Mouse (Mus musculus): ENCODE measurements around the gene Nono. TPM values are rescaled to one million over a fixed set of nuclear protein-coding genes. Genes with fewer than 3 reads are reported as not detected.

The Nono gene
- polyA plus RNA-seq, 1 experiment from 2014 or later: 61.7 TPM

- Histone ChIP-seq H3K27ac (ENCODE audit: low read depth) (no peak overlapping the region), H3K9ac (replicated peaks) (no peak overlapping the region), H3K27me3 (ENCODE audit: insufficient read depth, low read length) (peaks cover 14% of the 10 kb centered on the region; the same call in 1 of the 2 replicates), H3K4me3 (ENCODE audit: low read depth, low read length) (no peak overlapping the region), H3K9me3 (ENCODE audit: low read length) (no peaks in the 10 kb centered on the region), H3K4me2 (ENCODE audit: low read depth, low read length) (no peak overlapping the region), H3K36me3 (replicated peaks; ENCODE audit: insufficient read depth, low read length) (no peaks in the 10 kb centered on the region), H3K4me1 (ENCODE audit: insufficient read depth) (no peaks in the 10 kb centered on the region)
- TF ChIP-seq CTCF (IDR thresholded peaks at IDR 0.05; ENCODE audit: low read depth): no peak
- no peak for TF ChIP-seq EP300 (IDR thresholded peaks at IDR 0.05; ENCODE audit: low read depth)
- DNase-seq: no peak
- no peak for ATAC-seq
- WGBS (ENCODE audit: insufficient replicate concordance): 70% methylated on average over 5 of the region's 5 CpGs
Measured at GRCm38 (mm10) chrX:101388866-101389537, 40.1 kb upstream of the Nono start.

DNA sequence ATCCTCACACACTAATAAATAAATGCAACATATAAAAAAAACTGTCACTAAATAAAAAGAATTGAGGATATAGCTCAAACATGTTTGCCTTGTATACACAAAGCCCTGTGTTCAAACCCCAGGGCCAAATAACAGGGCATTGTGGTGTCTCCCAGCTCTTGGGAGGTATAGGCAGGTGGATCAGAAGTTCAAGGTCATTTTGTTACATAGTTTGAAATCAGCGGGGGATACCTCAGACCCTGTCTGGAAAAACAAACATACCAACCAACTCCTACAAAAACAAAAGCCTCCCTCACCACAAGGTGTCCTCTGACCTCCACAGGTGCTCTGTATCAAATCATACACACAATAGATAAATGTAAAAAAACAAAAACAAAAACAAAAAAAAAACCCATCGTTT, 34.8 kb upstream of the Nono start:
- Histone ChIP-seq H3K9me3 (ENCODE audit: low read length) (no peaks in the 10 kb centered on the region), H3K9ac (replicated peaks) (no peak overlapping the region), H3K4me2 (ENCODE audit: low read depth, low read length) (no peak overlapping the region), H3K36me3 (replicated peaks; ENCODE audit: insufficient read depth, low read length) (no peaks in the 10 kb centered on the region), H3K4me1 (ENCODE audit: insufficient read depth) (no peaks in the 10 kb centered on the region), H3K27me3 (ENCODE audit: insufficient read depth, low read length) (0 out of 2 replicates have a peak, but pooled peaks cover 4% of the 10 kb centered on the region), H3K4me3 (ENCODE audit: low read depth, low read length) (no peak overlapping the region), H3K27ac (ENCODE audit: low read depth) (no peak overlapping the region)
- DNase-seq: no peak
- no peak for TF ChIP-seq CTCF (IDR thresholded peaks at IDR 0.05; ENCODE audit: low read depth)
- no peak for TF ChIP-seq EP300 (IDR thresholded peaks at IDR 0.05; ENCODE audit: low read depth)
- WGBS (ENCODE audit: insufficient replicate concordance): 51% methylated on average over 2 of the region's 2 CpGs
- ATAC-seq: no peak

- 45% methylated on average over 11 of the region's 11 CpGs for WGBS (ENCODE audit: insufficient replicate concordance)
- 0 out of 2 replicates have a peak, but pooled peaks cover 4% of the 10 kb centered on the region for H3K27me3 ChIP-seq (ENCODE audit: insufficient read depth, low read length)
Measured at GRCm38 (mm10) chrX:101396459-101396858, 32.7 kb upstream of the Nono start.

GRCm38 (mm10) chrX:101418946-101419724, 10.0 kb upstream of the Nono start:
- Histone ChIP-seq H3K9me3 (ENCODE audit: low read length) (no peaks in the 10 kb centered on the region), H3K4me1 (ENCODE audit: insufficient read depth) (no peaks in the 10 kb centered on the region; the same call in 1 of the 2 replicates), H3K27me3 (ENCODE audit: insufficient read depth, low read length) (no peaks in the 10 kb centered on the region), H3K27ac (ENCODE audit: low read depth) (peak overlapping the region; percentile 31), H3K4me3 (ENCODE audit: low read depth, low read length) (peak overlapping the region; percentile 50), H3K4me2 (ENCODE audit: low read depth, low read length) (peak overlapping the region; percentile 77), H3K36me3 (replicated peaks; ENCODE audit: insufficient read depth, low read length) (no peaks in the 10 kb centered on the region), H3K9ac (replicated peaks) (peak overlapping the region; percentile 56)
- 24% methylated on average over 31 of the region's 36 CpGs for WGBS (ENCODE audit: insufficient replicate concordance)
- TF ChIP-seq EP300 (IDR thresholded peaks at IDR 0.05; ENCODE audit: low read depth) (no peak), CTCF (IDR thresholded peaks at IDR 0.05; ENCODE audit: low read depth) (peak; percentile 57)
- DNase-seq (peak; percentile 74), ATAC-seq (peak; percentile 46; the same call in 1 of the 2 replicates)

More at GRCm38 (mm10) chrX:101396459-101396858, 32.7 kb upstream of the Nono start:
- no peaks in the 10 kb centered on the region for H3K4me1 ChIP-seq (ENCODE audit: insufficient read depth)
- H3K9ac ChIP-seq (replicated peaks): no peak overlapping the region
- no peaks in the 10 kb centered on the region for H3K36me3 ChIP-seq (replicated peaks; ENCODE audit: insufficient read depth, low read length)
- H3K4me2 ChIP-seq (ENCODE audit: low read depth, low read length): no peak overlapping the region
- ATAC-seq (no peak), DNase-seq (no peak)
- H3K9me3 ChIP-seq (ENCODE audit: low read length): no peaks in the 10 kb centered on the region
- no peak overlapping the region for H3K4me3 ChIP-seq (ENCODE audit: low read depth, low read length)
- no peak for TF ChIP-seq EP300 (IDR thresholded peaks at IDR 0.05; ENCODE audit: low read depth)
- TF ChIP-seq CTCF (IDR thresholded peaks at IDR 0.05; ENCODE audit: low read depth): no peak
- no peak overlapping the region for H3K27ac ChIP-seq (ENCODE audit: low read depth)

DNA sequence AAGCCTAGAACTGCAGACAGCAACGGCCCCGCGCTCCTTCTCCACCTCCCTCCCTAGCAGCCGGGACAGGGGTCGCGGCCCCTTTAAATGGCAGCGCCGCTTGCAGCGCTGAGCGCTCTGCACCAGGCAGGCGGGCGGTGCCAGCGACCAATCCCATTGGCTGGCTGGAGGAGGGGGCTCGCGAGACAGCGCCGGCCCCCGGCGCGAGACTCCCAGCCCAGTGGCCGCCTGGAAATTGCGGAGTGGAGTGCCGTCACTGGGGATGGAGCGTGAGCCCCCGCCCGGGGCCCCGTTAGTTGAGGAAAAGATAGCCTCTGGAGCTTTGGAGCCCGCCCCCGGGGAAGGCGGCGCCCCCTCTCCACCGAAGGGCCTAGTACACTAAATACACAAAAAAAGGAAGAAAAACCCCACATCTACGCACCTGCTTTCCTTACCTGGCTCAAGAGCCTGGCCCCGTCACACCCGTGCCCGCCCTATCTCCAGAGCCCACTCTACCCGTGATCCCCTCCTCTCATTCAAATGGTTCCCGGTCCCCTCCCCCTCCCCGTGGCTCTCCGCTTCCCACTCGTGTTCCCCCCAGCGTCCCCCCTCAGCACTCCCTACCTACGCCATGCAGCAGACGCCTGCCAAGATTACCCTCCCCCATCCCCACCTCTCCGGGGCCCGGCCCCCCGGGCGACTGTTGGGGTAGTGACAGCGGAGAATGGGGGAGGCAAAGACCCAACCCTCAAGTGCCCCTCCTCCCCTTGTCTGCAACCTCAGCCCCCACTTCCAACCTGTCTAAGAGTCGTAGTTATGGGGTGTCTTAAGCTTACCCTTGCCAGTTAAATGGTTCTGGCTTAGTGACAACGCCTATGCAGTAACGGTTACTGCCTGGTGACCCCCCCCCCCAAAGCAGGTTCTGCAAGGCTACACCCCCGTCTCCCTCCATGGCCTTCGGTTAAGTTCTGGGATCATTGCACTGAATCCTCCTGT, 9.1 kb upstream of the Nono start:
- Histone ChIP-seq H3K4me3 (ENCODE audit: low read depth, low read length) (peak overlapping the region; percentile 50), H3K9me3 (ENCODE audit: low read length) (no peaks in the 10 kb centered on the region), H3K4me2 (ENCODE audit: low read depth, low read length) (peak overlapping the region; percentile 77), H3K27ac (ENCODE audit: low read depth) (peak overlapping the region; percentile 31), H3K4me1 (ENCODE audit: insufficient read depth) (no peaks in the 10 kb centered on the region; the same call in 1 of the 2 replicates), H3K27me3 (ENCODE audit: insufficient read depth, low read length) (no peaks in the 10 kb centered on the region), H3K9ac (replicated peaks) (peak overlapping the region; percentile 56), H3K36me3 (replicated peaks; ENCODE audit: insufficient read depth, low read length) (no peaks in the 10 kb centered on the region)
- TF ChIP-seq EP300 (IDR thresholded peaks at IDR 0.05; ENCODE audit: low read depth) (no peak), CTCF (IDR thresholded peaks at IDR 0.05; ENCODE audit: low read depth) (no peak)
- peak; percentile 94 for ATAC-seq
- WGBS (ENCODE audit: insufficient replicate concordance): 21% methylated on average over 46 of the region's 54 CpGs
- peak; percentile 84 for DNase-seq

Data from liver, postnatal 0 days (tissue).